Mouse (Mus musculus) left cerebral cortex, postnatal 10 days (tissue): ENCODE data around the gene Olfr136. TPM values are rescaled to one million over a fixed set of nuclear protein-coding genes. Genes with fewer than 3 reads are reported as not detected.

Experiments
- DNase-seq, 2 experiments: peaks; one replicate each; pipeline ENCODE4 v3.0.0; 2021 to 2022; ENCODE audit warnings: low spot score in 2 of 2, mixed read lengths in 1 of 2; ENCODE audit errors: extremely low spot score in 1 of 2
- intact Hi-C: fragments of 180-260 bp; cut with DNase I; formaldehyde crosslinking; loops from one replicate; pipeline ENCODE4 v1.15.1; 2025
- total RNA-seq, 2 experiments: library from RNA; stranded (reverse); gene quantifications; 2 replicates each; pipeline ENCODE4 v1.2.3; 2021

Olfr136 gene
- not detected for total RNA-seq

GRCm38 (mm10) chr17:38329531-38329930 is at the start of gene Olfr136:
TSS of gene Olfr136 (plus strand) at chr17:38329831.
- intact Hi-C loops = no loop called here
- DNase-seq = no peak

- DNase-seq = no peak
- intact Hi-C loops = no loop called here
Observed at GRCm38 (mm10) chr17:38307470-38307869, 22.2 kb upstream of the Olfr136 start, which contains the start of gene Olfr137. TSS of gene Olfr137 (minus strand) at chr17:38307570.

Other genes with a start within 250 kb of the Olfr136 start
- gene Olfr131, start 241.1 kb upstream of the Olfr136 start, total RNA-seq = not detected
- not detected for gene Olfr132, start 195.3 kb upstream of the Olfr136 start, total RNA-seq
- not detected for gene Olfr133, start 184.6 kb upstream of the Olfr136 start, total RNA-seq
- gene Olfr134, start 158.4 kb upstream of the Olfr136 start, total RNA-seq = not detected
- gene Olfr135, start 125.5 kb upstream of the Olfr136 start, total RNA-seq = not detected
- gene Olfr138, start 68.8 kb upstream of the Olfr136 start, total RNA-seq = not detected
- not detected for gene Olfr137, start 22.3 kb upstream of the Olfr136 start, total RNA-seq
- not detected for gene Esp36, start 90.4 kb downstream of the Olfr136 start, total RNA-seq
- not detected for gene Esp34, start 224.4 kb downstream of the Olfr136 start, total RNA-seq